Mouse (Mus musculus) heart, adult 2 months (tissue): Measurements from ENCODE around the gene Itih3.

Source experiments
- CTCF ChIP-seq: fragments of 200-600 bp; IDR thresholded peaks from 2 replicates; pipeline ENCODE4 v1.8.1; 2022; ENCODE audit warnings: antibody characterized with exemption, mild to moderate bottlenecking, moderate library complexity
- EP300 ChIP-seq: fragments of 200-500 bp; IDR thresholded peaks from 2 replicates; pipeline ENCODE4 v1.6.1; 2011; ENCODE audit warnings: low read depth, low read length, control low read depth; ENCODE audit not compliant: insufficient read depth
- POLR2A ChIP-seq: fragments of 200-500 bp; IDR thresholded peaks from 2 replicates; pipeline ENCODE4 v1.6.1; 2011; ENCODE audit warnings: mild to moderate bottlenecking, low read depth, low read length, control low read depth; ENCODE audit not compliant: insufficient read depth

DNA sequence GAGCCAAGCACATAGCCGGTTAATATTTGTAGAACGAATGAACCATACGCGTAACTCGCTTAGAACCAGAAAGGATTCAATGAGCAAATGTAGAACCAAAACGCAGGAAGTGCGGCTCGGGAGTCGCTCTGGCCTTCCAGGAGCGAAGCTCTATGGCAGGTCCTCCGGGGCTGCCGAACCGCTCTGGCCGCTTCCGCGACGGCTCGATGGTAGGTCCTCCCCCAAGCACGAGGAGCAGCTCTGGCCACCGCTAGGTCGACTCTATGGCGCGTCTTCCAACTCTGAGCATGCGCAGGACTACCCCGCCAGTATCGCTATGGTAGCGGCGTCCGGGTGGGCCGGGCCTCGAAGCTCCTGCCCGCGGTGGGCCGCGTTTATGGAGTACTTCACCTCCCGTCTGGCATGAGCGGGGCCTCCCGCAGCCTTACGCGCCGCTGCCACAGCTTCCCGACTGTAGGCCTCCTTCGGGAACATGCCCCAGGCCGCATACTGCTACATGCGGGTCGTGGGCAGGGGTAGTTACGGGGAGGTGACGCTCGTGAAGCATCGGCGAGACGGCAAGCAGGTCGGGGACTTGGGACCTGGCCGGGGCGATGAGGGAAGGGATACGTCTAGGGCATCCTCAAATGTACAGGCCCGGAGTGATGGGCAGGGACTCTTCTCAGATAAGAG lies 27.7 kb upstream of the Itih3 start, which contains the start of gene Nek4:
- TF ChIP-seq POLR2A (peak; percentile 74), EP300 (peak; percentile 67; the same call in 1 of the 2 replicates), CTCF (peak; percentile 52)
